Mouse (Mus musculus): ENCODE data around the gene Ptn. TPM values are rescaled to one million over a fixed set of nuclear protein-coding genes. Genes with fewer than 3 reads are reported as not detected.

The Ptn gene
- polyA plus RNA-seq, 1 experiment = 0.22 TPM

DNA sequence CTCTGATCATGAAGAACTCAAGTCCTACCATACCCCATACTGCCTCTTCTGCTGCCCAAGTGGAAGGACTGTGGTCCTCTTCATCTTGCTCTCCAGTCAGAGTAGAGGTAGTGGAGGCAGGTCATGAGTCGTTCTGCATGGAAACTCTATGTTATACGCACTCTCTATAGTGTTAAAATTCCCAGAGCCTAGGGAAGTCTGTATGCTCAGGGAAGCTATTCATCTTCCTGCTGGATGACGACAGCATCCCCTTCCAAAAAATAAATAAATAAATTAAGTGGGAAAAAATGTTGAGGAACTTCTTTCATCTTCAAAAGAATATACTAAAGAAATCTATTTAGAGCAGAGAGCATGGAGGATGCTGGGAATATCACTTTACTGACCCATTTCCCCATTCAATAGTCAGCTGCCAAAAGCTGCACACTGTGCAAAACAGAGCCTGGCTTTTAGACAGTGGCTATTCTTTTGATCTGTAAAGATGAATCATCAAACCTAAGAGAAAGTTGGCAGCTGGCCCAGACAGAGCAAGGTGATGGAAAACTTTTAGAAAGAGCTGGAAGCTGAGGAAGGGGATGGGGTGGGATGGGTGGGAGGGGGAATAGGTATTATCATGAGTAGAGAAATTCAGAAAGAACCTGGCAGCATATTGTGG lies 84.4 kb downstream of the Ptn start:
- Histone ChIP-seq H3K27me3 (ENCODE audit: control insufficient read depth, insufficient read depth, low read length) (no peaks in the 10 kb centered on the region), H3K36me3 (ENCODE audit: control insufficient read depth, insufficient read depth, low read length) (no peaks in the 10 kb centered on the region), H3K27ac (ENCODE audit: insufficient read depth, low read length) (no peak overlapping the region), H3K4me1 (ENCODE audit: control insufficient read depth, insufficient read depth, insufficient read length) (no peaks in the 10 kb centered on the region), H3K4me3 (ENCODE audit: extremely low read depth, insufficient read depth, insufficient read length) (no peak overlapping the region)
- TF ChIP-seq POLR2A (IDR thresholded peaks at IDR 0.05; ENCODE audit: low read depth, low read length) (no peak), CTCF (IDR thresholded peaks at IDR 0.05; ENCODE audit: extremely low read depth, insufficient read depth, insufficient read length, insufficient replicate concordance) (no peak)
- WGBS = 74% methylated on average over 3 of the region's 3 CpGs
- DNase-seq (ENCODE audit: low read depth in 1 of 2, low spot score in 2 of 2) = no peak

DNA sequence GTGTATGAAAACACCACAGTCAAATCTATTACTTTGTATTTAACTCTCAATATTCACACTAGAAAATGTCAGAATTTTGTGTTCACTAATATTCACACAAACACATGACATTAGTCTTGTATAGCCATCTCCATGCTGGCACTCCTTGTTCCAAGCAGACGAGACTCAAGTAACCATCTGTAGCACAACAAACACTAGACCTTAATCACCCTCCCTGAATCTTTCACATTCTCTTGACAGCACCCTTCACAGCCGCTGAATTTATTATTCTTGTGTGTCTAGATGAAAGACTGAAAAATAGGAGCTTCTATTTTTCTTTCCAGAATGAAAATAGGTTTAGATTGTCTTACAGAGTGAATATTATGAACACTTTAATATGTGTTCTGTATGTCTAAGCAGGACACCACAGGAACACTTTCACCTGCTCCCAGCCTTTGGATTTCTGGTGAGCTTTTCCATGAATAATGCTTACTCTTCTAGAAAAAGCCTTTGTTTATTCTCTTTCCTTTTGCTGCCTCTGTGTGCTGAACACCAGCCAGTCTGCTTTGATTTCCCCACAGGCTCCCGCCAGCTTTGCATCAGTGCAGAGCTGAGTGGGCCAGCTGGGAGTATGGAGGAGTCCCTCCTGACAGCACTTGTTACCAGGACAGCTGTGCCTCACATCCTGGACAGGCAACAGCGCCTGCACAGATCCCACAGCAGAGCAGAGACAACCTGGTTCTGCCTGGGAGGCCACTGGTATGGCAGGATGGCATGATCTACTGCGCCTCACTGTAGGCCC lies 87.1 kb downstream of the Ptn start:
- H3K4me1 ChIP-seq (ENCODE audit: control insufficient read depth, insufficient read depth, insufficient read length) = no peaks in the 10 kb centered on the region
- 80% methylated on average over 5 of the region's 5 CpGs for WGBS
- no peak overlapping the region for H3K4me3 ChIP-seq (ENCODE audit: extremely low read depth, insufficient read depth, insufficient read length)

DNA sequence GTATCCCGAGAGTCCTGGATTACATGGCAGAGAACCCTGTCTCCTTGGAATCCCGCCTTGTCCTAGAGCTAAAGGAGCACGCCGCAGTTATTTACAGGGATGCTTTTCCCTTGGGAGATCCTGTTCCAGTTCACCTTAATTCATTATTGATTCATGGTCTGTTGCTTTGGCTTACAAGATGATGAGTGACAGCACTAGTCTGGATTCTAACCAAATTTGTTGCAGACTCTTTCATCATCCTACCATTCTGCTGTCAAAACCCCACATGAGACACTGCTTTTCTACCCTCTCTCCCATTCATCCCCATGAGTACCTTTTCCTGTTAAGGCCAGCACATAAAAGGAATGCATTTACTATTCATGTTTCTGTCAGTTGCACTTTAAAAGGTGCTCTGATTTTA lies 96.7 kb downstream of the Ptn start:
- no peaks in the 10 kb centered on the region for H3K4me1 ChIP-seq (ENCODE audit: control insufficient read depth, insufficient read depth, insufficient read length)
- no peaks in the 10 kb centered on the region for H3K36me3 ChIP-seq (ENCODE audit: control insufficient read depth, insufficient read depth, low read length)
- no peak overlapping the region for H3K4me3 ChIP-seq (ENCODE audit: extremely low read depth, insufficient read depth, insufficient read length)
- DNase-seq (ENCODE audit: low read depth in 1 of 2, low spot score in 2 of 2) = no peak
- H3K27me3 ChIP-seq (ENCODE audit: control insufficient read depth, insufficient read depth, low read length) = no peaks in the 10 kb centered on the region
- WGBS = 90% methylated on average over 4 of the region's 4 CpGs
- no peak overlapping the region for H3K27ac ChIP-seq (ENCODE audit: insufficient read depth, low read length)
- TF ChIP-seq CTCF (IDR thresholded peaks at IDR 0.05; ENCODE audit: extremely low read depth, insufficient read depth, insufficient read length, insufficient replicate concordance) (no peak), POLR2A (IDR thresholded peaks at IDR 0.05; ENCODE audit: low read depth, low read length) (no peak)

More for the DNA sequence above, 87.1 kb downstream of the Ptn start:
- no peak for DNase-seq (ENCODE audit: low read depth in 1 of 2, low spot score in 2 of 2)
- no peak overlapping the region for H3K27ac ChIP-seq (ENCODE audit: insufficient read depth, low read length)
- TF ChIP-seq POLR2A (IDR thresholded peaks at IDR 0.05; ENCODE audit: low read depth, low read length) = no peak
- TF ChIP-seq CTCF (IDR thresholded peaks at IDR 0.05; ENCODE audit: extremely low read depth, insufficient read depth, insufficient read length, insufficient replicate concordance) = no peak
- no peaks in the 10 kb centered on the region for H3K36me3 ChIP-seq (ENCODE audit: control insufficient read depth, insufficient read depth, low read length)
- no peaks in the 10 kb centered on the region for H3K27me3 ChIP-seq (ENCODE audit: control insufficient read depth, insufficient read depth, low read length)

DNA sequence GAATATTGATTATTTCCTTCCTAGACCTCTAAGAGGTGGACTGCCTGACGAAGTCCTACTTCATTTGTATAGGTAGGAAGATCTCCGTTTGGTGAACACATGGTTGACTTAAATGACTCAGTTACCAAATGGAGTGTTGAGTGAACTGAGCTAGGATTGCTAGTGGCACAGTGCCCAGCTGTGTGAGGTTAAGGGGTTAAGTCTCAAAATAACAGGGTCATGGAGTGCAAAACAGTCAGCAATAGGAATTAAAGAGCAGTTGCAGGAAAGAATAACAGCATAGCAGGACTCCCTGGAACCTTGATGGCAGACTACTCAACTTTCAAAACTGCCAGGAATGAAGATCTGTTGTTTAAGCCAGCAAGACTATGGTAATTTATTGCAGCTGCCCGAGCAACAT lies 114.5 kb downstream of the Ptn start:
- no peaks in the 10 kb centered on the region for H3K36me3 ChIP-seq (ENCODE audit: control insufficient read depth, insufficient read depth, low read length)
- no peak overlapping the region for H3K27ac ChIP-seq (ENCODE audit: insufficient read depth, low read length)
- no peak for DNase-seq (ENCODE audit: low read depth in 1 of 2, low spot score in 2 of 2)
- 66% methylated on average over 3 of the region's 3 CpGs for WGBS
- TF ChIP-seq CTCF (IDR thresholded peaks at IDR 0.05; ENCODE audit: extremely low read depth, insufficient read depth, insufficient read length, insufficient replicate concordance) (no peak), POLR2A (IDR thresholded peaks at IDR 0.05; ENCODE audit: low read depth, low read length) (no peak)
- H3K4me1 ChIP-seq (ENCODE audit: control insufficient read depth, insufficient read depth, insufficient read length) = no peaks in the 10 kb centered on the region
- no peaks in the 10 kb centered on the region for H3K27me3 ChIP-seq (ENCODE audit: control insufficient read depth, insufficient read depth, low read length)
- no peak overlapping the region for H3K4me3 ChIP-seq (ENCODE audit: extremely low read depth, insufficient read depth, insufficient read length)

DNA sequence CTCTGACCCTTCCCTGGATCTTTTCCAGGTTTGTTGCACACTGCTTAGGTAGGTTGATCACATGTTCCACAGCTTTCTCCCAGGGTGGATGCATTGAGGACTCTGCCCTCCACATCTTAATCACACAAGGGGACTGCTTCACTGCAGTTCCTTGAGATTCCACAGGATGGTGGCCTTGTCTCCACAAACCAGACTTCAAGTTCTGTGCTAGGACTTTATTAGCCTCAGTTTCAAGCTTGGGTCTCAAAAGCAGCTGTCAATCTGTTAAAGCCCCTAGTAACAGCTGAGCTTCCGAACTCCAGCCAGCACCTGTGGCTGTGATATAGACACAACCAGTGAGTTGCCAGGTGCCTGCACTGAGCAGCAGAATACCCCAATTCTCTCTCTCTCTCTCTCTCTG lies 118.5 kb downstream of the Ptn start:
- peak in 1 of 2 experiments; percentile 3 for DNase-seq (ENCODE audit: low read depth in 1 of 2, low spot score in 2 of 2)
- Histone ChIP-seq H3K4me3 (ENCODE audit: extremely low read depth, insufficient read depth, insufficient read length) (no peak overlapping the region), H3K27ac (ENCODE audit: insufficient read depth, low read length) (no peak overlapping the region), H3K36me3 (ENCODE audit: control insufficient read depth, insufficient read depth, low read length) (no peaks in the 10 kb centered on the region), H3K27me3 (ENCODE audit: control insufficient read depth, insufficient read depth, low read length) (no peaks in the 10 kb centered on the region), H3K4me1 (ENCODE audit: control insufficient read depth, insufficient read depth, insufficient read length) (no peaks in the 10 kb centered on the region)
- WGBS = 45% methylated on average over 1 of the region's 1 CpGs
- TF ChIP-seq CTCF (IDR thresholded peaks at IDR 0.05; ENCODE audit: extremely low read depth, insufficient read depth, insufficient read length, insufficient replicate concordance) (no peak), POLR2A (IDR thresholded peaks at IDR 0.05; ENCODE audit: low read depth, low read length) (no peak)

DNA sequence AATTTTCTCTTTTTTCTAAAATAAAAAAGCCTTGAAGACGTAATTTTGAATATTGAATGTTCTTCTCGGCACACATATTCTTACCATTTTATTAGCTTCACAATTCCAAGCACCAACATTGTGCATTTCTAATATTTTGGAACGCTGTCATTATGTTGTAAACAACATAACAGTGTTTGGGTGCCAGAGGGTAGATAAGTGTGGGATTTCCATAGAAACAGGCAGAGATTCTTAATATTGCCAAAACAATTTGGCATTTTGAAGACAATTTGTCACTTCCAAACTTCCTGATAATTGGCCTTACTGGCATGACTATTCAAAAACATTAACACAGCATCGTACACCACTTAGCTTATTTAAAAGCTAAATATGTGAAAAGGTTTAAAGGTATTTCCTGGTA lies 119.1 kb downstream of the Ptn start:
- WGBS = 83% methylated on average over 4 of the region's 4 CpGs
- H3K4me3 ChIP-seq (ENCODE audit: extremely low read depth, insufficient read depth, insufficient read length) = no peak overlapping the region

More for the DNA sequence above, 119.1 kb downstream of the Ptn start:
- H3K27me3 ChIP-seq (ENCODE audit: control insufficient read depth, insufficient read depth, low read length) = no peaks in the 10 kb centered on the region
- no peak for TF ChIP-seq CTCF (IDR thresholded peaks at IDR 0.05; ENCODE audit: extremely low read depth, insufficient read depth, insufficient read length, insufficient replicate concordance)
- no peak for TF ChIP-seq POLR2A (IDR thresholded peaks at IDR 0.05; ENCODE audit: low read depth, low read length)
- no peak for DNase-seq (ENCODE audit: low read depth in 1 of 2, low spot score in 2 of 2)
- H3K36me3 ChIP-seq (ENCODE audit: control insufficient read depth, insufficient read depth, low read length) = no peaks in the 10 kb centered on the region
- no peaks in the 10 kb centered on the region for H3K4me1 ChIP-seq (ENCODE audit: control insufficient read depth, insufficient read depth, insufficient read length)
- no peak overlapping the region for H3K27ac ChIP-seq (ENCODE audit: insufficient read depth, low read length)

All from spleen, adult 2 months (tissue).